Mouse (Mus musculus) megakaryocyte progenitor cell, adult 5-6 weeks (primary cell): ENCODE measurements at regions not wholly inside any gene's neighbourhood (a gene's known extent, or its start where the extent isn't known, plus 50 kb on each side); places are given as distances from the start of the nearest gene placed in this dataset.

Source experiments
- ATAC-seq: replicated peaks from 2 replicates; pipeline ENCODE4 v1.8.0; 2016; ENCODE audit warnings: mild to moderate bottlenecking, moderate TSS enrichment, inconsistent platforms; ENCODE audit not compliant: poor library complexity

DNA sequence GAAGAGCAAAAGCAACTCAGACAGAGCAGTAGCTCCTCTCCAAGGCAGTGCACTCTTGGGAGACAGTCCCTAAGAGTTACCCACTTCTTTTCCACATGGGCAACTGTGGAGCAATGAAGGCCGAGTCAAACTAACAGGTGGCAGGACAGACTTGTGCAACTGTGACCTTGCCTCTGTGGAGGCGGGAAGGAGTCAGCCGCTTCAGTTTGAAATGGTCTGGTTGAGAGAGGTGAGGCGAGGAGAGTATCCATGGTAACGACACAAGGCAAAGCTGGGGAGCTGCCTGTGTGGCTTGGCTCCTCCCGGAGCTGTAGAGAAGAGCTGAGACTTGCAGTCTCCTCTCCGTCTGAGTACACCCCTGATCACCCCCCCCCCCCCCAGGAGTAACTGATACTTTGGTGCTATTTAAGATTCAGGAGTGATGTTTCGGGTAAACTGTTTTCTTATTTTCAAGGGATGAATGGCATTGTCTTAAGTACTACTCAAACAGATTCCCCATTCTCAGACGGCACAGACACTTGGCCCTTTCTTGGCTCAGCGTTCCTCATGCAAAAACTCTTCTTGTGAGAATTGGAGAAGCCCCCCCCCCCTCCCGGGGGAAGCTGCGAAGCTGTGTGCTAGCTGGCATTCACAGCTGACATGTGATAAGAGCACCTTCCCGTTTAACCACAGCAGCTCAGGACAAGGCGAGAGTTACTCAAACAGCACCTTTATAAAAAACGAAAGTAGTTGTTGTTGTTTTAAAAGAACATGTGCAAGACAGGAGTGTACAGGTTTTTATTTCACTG lies 54.9 kb upstream of the Chst1 start:
- peak; percentile 65 for ATAC-seq

DNA sequence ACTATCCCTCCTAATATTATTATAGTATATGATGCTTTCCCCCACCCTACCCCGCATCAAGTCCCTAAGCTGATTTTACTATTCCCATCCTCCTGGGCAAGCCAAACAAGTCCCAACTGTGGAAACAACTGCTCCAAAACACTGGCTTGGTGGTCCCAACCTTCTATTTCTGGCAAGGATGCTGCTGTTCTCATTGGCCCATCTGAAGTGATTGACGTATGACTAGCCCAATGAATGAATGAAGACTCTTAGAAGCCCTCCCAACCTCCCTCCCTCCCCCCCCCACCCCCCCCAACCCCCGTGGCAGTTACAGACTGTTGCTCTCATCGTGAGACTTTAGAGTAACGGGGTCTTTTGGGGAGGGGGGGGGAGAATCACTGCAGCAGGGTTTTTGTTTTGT lies 58.7 kb upstream of the Chst1 start:
- ATAC-seq = no peak

DNA sequence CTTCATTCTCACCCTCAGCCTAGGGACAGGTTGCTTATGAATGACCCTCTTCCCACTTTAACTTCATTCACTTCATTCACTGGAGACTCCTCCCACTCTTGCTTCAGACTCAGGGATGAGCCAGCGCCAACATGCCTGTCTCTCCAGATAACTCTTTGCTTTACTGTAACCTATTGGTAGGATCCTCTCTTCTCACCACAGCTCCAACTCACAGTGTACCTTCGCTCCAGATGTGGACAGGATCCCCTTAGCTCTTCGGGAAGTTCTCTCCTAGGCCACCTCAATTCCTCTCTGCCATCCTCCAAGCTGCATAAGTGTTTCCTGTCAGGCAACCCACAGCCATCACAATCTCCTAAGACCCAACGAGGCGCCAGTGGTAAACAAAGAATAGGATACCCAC lies 67.5 kb upstream of the Chst1 start:
- no peak for ATAC-seq

DNA sequence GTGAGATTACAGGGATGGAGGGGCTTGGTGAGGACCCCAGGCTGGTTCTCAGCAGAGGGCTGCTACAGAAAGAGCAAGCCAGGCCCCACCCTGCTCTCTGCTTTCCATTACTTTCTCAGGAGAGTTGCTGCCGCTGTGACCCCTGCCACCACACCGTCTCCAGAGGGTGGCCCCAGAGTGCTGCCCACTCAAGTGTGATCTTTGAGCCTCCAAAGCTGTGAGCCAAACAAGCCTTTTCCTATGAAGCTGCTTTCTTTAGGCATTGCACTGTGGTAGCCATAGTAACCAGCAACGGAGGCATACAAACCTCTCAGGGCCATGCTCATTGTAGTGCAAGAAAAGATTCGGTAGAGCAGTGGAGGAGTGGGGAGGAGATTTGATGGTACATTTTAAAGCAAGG lies 68.8 kb upstream of the Chst1 start:
- ATAC-seq = no peak

DNA sequence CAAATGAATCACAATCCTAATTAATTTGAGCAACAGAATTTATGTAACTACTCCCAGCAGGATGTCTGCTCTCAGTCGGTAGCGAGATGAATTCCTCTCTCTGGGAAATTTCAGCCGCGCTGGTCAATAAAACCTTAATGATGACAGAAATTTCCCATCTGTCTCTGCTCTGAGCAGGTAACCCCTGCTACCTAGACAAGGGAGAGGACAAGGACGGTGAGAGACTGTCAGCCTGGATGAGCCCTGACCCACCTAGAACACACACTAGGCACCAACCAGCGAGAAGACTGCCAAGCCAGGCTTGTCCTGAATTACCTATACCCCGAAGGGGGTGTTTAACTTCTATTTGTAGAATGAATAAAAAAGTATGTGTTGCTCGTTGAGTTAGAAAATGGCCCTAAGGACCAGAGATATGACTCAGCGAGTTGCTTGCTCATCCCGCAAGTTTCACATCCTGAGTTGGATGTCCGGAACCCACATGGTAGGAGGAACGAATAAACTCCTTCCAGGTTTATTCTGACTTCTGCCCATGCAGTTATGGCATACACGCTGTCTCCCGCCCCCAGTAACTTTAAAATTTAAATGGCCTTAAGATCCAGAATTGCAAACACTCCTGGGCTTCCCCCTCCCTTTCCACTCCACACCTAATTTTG lies 69.5 kb upstream of the Slc35c1 start:
- no peak for ATAC-seq

DNA sequence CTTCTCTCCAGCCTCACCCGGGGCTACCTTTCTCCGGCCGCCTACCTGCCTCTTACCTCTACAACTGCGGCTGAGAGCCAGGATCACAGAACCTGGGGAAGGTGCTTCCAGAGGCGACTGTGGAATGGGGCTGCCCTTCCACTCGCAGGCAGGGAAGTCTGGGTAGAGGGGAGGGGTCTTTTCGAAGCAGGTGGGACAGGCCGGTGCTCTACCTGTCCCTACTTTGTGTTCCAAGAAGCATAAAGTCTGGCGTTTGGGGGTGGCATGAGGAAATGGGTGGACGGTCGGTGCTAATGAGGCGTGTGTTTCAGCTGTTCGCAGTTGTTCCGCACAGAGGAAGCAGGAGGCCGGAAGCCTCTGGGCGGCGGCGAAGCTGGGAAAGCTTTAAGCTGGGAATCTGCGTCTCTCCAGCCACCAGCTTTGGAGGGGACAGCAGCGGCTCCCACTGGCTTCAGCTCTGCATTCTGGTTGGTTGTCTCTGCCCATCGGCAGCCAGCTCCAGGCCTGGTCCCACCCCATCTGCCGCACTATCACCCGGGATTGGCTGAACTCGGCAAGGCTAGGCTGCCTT lies 68.8 kb upstream of the Slc35c1 start:
- peak; percentile 60 for ATAC-seq

DNA sequence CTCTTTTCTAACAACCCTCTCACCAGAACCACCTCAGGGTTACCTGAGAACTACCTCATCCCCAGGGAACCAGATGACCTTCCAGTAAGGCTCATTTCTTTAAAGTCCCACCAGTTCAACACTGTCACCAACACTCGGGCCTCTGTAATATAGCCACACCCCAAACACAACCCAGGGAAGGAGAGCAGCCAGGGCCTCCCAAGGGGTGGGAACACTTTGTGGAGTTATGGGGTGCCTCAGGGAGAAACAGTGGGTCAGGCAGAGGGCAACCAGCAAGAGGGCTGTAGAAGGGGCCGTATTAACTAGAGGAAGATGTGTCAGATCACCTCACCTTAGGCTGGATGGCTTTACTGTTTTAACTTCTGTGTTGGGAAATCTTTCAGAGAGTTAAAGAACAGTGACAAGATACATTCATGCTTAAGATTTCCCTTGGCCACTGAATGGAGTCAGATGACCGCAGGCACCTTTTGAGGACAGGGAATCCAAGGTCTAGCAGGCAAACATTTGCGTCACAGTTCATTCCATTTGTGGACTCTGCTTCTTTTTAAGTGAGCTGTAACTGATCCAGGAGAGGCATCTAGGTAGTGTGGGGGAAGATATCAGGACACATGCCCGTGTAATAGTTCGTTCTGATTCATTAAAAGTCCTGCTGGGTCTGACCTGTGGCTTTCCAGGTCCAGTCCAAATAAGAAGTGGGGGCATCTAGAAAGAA lies 67.9 kb upstream of the Slc35c1 start:
- ATAC-seq = no peak

DNA sequence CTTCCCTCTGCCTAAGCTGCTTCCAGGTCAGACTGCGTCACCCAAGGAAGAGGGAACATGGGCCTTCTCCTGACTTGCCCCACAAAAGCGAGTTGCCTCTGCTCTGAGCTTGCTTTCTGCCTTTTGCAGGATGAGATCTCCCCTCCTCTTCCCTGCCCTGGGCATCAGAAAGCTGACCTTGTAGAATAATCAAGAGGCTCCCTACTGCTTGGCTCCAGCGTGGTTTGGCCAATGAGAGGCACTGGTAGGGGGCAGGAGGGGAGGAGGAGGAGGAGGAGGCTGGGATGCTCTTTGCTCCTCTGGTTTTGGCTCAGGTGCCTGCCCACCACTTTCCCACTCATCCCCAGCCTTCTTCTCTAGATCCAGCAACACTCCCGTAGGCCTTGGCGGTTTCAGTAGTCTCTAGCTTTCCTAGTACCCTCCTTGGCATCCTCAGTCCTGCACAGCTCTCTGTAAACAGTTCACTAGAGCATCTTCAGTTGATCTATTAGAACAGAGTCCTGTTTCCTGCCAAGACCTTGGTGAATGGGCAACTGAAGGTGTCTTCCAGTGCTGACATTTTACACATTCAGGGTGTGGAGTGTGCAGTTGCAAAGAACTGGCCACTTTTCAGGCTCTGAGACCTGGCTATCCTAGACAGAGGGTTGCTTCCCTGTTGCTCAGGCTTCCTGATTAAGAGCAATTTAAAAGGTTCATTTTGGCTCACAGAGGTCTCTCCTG lies 66.5 kb upstream of the Slc35c1 start:
- ATAC-seq = no peak

DNA sequence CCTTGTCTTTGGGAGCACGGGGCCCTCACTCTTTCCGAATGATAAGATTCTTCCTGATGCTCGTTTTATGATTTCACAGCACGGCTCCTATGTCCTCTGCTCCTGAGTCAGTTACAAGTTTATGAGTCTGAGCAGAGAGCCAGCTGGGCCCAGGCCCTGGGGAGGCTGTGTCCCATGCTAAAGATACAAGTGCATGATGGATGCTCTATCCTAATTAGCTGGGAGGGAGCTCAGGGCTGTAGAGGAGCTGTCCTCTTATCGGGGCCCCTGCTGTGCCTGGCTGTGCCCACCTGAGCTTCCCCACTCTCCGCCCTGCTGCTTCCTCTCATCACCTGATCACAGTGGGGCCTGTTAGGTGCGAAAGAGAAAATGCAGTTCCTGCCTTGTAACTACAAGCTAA lies 65.3 kb upstream of the Slc35c1 start:
- ATAC-seq = no peak

DNA sequence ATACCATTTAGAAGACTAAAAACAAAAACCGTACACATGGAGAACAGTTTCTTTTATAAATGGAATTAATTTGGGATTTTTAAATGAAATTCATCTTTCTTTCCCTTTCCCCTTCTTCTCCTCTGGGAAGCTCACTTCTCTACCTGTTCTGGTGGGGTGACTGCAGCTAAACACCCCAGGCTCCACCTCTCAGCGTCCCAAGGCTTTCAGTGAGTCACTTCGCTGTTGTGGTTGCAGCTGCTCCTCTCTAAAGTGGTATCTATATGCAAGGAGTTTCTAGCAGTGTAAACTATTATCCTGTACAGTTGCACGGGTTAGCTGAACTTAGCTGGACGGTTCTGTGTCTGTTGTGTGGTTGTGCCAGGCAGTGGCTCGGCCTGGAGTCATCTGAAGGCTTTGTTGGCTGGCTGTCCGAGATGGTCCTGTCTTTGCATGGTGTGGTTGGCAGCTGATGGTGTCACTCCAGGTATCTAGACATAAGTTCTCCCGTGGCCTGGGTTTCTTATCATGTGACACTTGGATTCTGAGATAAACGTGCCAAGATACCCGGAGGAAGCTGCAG lies 64.8 kb upstream of the Slc35c1 start:
- no peak for ATAC-seq

DNA sequence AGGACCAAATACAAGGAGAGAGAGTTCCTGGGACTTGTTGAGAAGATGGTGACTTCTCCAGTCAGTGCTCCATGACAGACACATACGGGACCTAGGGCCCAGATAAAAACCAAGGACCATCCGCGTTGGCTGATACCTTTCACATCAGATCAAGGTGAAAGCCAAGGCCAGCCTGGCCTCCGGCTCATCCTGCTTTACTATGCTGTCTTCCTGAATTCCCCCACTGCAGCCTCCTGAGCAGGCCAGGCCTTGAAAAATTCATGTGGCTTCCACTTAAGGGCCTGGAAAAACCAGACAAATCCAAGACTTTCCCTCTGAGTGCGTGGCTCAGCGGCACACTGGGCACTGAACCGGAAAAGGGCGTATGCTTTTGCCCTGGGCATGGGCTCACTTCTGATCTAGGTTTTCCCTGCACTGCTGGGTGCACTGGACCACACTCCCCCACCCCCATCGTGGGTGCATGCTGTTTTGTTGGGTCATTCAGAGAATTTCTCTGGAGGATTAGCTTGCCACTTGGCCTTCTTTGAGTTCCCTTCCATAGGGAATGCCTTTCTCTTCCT lies 64.1 kb upstream of the Slc35c1 start:
- ATAC-seq = no peak

DNA sequence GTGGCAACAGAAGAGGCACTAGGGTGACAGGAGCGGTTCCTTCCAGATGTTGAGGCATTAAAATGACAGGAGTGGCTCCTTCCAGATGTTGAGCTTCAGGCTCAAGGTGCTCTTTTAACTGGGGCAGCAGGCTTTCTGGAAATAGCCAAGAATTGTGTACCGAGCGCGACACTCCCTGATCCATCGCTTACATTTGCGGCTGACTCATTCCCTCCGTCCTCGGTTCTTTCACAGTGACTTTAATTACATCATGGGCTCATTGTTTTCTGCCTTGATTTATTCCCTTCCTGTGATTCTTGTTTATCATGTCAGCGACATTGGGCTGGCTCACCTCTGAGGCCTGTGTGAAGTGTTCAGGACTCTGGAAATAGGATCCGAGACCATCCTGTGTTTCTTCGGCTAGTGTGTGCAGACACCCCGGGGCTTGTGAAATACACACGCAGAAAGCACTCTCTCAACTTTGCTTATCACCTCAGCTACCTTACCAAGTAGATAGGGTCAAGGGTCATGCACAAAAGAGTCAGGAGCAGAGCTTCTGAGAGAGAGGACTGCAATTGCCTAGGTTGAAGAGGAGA lies 63.1 kb upstream of the Slc35c1 start:
- no peak for ATAC-seq

DNA sequence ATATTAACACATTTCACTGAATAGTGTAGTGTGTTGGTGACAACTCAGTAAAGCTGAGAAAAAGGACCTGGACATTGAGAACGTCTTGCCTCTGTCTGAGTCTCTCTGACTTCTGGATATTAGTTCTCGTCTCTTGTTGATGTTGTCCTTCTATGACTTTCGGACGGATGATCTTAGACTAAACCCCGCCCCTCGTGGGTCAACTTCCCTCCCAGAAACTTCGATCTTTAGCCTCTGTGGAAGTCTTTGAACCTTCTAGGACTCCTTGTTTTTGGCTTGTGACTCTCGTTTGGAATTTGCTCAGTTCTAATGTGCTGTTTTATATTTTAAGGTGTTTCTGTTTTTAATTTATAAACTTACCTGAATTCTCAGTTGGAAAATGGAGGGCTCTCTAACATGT lies 61.2 kb upstream of the Slc35c1 start:
- ATAC-seq = no peak

DNA sequence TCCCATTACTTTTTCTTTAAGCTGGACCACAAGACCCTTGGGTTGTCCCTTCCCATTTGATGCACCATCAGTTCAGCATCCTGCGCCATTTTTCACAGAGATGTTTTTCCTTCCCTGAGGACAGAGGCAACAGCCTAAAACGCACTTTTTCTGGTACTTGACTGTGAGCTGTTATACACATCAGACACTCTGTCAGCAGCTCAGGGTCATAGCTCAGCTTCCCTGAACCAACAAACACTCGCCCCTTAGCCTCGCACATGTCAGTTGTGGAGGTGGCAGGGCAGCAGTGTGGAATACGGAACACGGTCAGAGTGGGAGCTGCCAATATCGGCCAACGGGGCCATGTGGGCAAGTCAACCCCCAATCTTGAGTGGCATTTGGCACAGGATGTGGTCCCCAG lies 59.1 kb upstream of the Slc35c1 start:
- no peak for ATAC-seq

DNA sequence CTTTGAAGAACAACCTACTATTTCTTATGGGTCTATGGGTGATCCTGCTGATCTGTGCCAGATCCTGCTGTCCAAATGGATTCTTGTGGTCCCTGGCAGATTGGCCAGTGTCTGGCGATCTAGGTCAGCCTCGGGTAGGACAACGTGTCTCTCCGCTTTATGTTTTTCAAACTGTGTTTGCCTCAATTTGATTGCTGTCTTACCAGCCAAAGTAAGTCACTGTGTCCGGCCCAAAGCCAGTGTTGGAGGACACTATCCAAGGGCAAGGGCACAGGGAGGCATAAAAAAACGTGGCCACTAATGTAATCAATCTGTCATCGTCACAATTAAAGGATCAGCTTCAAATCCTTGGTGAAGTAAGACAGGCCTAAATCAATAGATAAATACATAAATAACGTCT lies 58.6 kb upstream of the Slc35c1 start:
- no peak for ATAC-seq

DNA sequence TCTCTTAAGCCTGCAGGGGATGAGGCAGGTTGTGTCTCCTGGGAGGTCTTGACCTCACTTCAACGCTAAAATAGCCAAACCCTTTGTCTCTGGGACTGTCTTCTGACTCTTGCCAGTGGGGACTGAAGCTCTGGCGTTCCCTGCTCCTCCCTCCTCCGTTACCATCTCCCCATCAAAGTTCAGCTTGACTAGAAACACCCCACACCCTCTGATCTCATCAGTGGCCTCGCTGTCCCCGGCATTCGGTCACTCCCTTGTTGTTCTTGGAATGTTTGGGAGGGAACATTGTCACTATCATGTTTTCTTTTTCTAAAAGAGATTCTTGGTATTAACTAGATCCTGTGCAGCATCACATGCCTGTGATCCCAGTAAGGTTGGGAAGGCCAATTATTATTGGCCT lies 54.6 kb upstream of the Slc35c1 start:
- ATAC-seq = no peak

DNA sequence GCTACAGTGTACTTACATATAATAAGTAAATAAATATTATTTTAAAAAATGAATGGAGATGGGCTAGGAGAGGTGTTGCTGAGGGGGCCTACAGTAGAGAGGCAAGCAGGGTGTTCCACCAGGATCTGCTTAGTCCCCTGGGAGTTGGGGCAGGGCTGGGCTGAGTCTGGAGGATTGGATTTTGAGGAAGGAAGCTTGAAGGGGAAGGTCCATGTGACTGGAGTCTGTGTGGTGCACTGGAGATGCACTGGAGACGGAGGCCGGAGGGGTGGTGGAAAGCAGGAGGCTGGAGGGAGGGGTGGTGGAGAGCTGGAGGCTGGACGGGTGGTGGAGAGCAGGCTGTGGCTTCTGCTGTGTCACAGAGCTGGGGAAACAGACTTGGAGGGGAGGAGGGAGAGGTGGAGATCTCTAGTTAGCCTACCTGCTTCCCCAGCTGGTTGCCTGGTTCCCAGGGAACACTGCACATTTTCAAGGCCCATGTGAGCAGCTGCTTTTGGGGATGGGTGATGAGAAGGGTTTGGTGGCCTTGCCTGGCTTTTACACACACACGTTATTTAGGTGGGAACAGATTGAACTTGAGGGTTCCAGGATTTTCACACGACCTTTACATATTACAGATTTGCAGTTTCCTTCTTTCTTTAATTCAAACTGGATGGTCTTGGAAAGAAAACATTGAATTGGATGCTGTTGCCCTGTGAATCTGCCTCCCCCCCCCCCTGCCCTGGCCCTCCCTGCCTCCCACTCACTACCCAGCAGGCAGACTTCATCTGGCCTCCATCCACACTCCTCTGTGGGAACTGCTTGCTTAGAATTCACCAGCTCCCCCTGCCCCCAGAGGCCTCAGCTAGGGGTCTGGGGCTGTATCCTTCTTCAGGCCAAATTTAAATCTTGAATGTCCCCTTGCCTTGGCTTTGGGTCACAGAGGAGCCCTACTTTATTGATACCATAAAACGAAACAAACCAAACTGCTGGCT lies 51.7 kb upstream of the Slc35c1 start:
- no peak for ATAC-seq
